Mouse (Mus musculus) lung, postnatal 10 days (tissue): ENCODE measurements around the gene a.
A peak's percentile ranks its signal among the peaks of the same experiment; 100 is the strongest.

ENCODE experiments used
- DNase-seq: peaks from one replicate; pipeline ENCODE4 v3.0.0; 2021

Gene a

DNA sequence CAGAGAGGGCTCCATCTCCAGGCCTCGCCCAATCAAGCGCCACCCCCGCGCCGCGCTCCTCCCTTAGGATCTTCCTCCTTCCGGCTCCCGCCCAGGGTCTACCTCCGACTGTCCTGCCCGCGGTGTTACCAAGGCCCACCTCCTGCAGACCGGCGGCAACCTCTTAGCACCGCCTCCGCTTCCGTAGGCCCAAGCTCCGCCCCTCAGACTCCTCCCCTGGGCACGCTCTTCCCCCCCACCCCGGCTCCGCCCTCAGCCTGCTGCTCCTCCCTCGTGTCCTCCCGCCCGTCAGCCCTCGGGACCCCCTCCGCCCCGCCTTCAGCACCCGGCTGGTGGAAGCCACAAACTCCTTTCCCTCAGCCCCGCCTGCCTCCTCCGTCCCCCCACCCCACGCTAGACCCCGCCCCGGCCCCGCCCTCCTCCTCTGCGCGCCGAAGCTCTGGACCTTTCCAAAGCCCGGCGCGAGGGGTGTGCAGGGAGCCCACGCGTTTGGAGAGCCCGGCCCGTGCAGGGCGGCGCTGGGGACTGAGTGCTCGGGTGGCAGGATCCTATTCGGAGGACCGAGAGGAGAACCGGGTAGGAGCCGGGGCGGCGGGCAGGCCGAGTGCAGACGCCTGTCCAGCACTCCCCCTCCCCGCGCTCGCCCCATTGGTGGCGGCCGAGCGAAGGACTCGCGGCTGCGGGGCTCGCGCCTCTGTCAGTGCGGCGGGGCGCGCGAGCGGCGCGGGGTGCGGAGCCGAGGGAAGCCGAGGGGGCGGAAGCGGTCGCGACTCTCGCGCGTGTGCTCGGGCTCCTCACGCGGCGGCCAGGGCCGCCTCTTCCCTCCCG is at the start of gene a, which contains the start of gene Raly:
a (plus strand) TSS at position 747 of the 828 bp plus-strand sequence.
Raly (plus strand) TSS at position 441 of the 828 bp plus-strand sequence.
- peak; percentile 99 for DNase-seq

- DNase-seq: no peak
Observed at GRCm38 (mm10) chr2:154742911-154743819, 48.0 kb upstream of the a start.

DNA sequence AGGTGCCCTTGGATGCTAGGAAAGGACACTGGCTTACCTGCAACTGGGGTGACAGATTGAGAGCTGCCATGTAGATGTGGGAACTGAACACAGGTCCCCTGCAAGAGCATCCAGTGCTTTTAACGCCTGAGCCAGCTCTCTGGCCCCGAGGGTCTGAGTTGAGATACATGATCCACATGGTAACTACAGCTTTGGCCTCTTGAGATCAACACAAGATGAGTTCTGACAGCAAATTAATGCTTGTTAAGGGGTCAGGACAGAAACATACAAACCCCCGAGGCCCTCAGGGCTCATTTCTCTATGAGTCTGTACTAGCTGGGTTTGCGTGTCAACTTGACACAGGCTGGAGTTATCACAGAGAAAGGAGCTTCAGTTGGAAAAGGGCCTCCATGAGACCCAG is 47.3 kb upstream of the a start:
- no peak for DNase-seq

GRCm38 (mm10) chr2:154748383-154748782 is 42.8 kb upstream of the a start:
- DNase-seq: no peak

- peak; percentile 44 for DNase-seq
Observed at GRCm38 (mm10) chr2:154749046-154750036, 41.9 kb upstream of the a start.

- DNase-seq: peak; percentile 38
Observed at GRCm38 (mm10) chr2:154751924-154752323, 39.3 kb upstream of the a start.

GRCm38 (mm10) chr2:154754068-154754560 is 37.1 kb upstream of the a start:
- DNase-seq: no peak

DNA sequence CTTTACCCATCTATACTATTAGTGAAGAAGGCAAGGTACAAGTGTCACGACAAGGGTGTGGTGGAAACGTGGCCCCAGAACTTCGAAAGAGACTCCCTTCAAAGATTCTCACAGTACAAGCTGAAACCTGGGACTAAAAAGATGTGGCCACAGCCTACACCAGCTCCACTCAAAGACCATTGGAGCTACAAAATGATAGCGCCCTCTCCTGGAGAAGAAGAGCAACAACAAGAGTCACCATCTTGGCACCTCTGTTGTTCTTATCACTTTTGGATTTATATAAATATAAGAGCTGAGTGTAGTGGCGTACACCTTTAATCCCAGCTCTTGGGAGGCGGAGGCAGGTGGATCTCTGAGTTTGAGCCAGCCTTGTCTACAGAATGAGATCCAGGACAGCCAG is 35.4 kb upstream of the a start:
- no peak for DNase-seq

GRCm38 (mm10) chr2:154757691-154758090 is 33.5 kb upstream of the a start:
- DNase-seq: no peak

GRCm38 (mm10) chr2:154758454-154758853 is 32.7 kb upstream of the a start:
- no peak for DNase-seq

GRCm38 (mm10) chr2:154763226-154763625 is 28.0 kb upstream of the a start:
- no peak for DNase-seq

DNA sequence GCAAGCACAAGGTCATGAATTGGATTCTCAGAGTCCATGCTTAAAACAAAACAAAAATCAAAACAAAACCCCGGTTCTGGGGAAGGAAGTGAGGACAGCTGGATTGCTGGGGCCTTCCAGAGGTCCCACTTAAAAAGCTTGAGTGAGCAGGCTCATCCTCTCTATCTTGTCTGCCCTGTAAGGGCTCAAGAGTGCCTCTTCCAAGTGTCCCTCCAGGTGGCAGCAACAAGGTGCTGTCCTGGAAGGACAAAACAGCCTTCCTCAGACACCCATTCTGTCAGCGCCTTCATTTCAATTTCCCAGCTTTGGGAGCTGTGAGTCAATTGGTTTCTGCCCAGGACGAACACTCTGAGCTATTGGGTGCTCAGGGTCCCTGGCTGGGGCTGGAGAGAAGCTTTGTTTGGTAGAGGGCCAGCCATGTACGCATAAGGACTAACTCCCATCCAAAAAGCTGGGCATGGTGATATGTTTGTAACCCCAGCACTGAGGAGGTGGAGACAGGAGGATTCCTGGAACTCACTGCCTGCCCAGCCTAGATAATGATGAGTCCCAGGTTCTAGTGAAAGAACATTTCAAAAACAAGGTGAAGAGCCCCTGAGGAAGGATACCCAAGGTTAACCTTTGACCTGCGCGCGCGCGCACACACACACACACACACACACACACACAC is 26.2 kb upstream of the a start:
- DNase-seq: no peak

- peak; percentile 34 for DNase-seq
Observed at GRCm38 (mm10) chr2:154765554-154766008, 25.6 kb upstream of the a start.

GRCm38 (mm10) chr2:154767051-154767450 is 24.2 kb upstream of the a start:
- no peak for DNase-seq

- DNase-seq: no peak
Observed at GRCm38 (mm10) chr2:154769930-154770329, 21.3 kb upstream of the a start, which contains the start of gene Gm14214. Gm14214 (minus strand) TSS chr2:154770030.

DNA sequence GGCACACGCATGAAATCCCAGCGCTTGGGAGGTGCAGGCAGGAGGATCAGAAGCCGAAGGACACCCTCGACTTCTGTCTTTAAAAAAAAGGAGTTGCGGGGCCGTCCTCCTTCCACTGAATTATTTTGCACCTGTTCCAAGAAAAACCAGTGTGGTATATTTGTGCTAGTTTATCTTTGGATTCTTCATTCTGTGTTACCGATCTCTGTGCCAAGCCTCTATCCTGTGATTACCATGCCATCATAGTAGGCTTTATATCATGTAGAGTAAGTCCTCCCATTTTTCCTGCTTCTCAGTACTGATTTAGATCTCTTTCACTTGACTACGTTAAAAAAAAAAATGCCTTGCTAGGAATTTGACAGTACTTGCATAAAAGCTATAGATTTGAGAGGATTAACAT is 19.6 kb upstream of the a start:
- DNase-seq: no peak

- DNase-seq: peak; percentile 48
Observed at GRCm38 (mm10) chr2:154774032-154774431, 17.2 kb upstream of the a start.

- no peak for DNase-seq
Observed at GRCm38 (mm10) chr2:154776496-154776895, 14.7 kb upstream of the a start.

DNA sequence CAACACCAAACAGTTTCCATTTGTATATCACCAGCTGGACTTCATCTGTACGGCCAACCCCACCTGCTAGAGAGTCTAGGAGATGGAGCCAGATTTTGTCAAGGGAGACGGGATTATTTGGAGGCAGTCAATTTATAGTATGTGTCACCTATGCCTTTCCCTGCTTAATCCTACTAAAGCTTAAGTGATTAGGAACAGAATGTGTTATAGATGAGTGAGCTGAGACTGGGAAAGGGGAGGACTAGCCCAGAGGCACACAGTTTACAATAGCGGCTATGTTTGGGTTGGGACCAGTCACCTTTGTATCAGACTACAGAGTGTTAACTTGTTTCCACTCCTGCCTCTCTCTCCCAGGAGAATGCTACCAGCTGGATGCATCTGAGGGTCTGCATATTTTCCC is 11.6 kb upstream of the a start:
- no peak for DNase-seq

DNA sequence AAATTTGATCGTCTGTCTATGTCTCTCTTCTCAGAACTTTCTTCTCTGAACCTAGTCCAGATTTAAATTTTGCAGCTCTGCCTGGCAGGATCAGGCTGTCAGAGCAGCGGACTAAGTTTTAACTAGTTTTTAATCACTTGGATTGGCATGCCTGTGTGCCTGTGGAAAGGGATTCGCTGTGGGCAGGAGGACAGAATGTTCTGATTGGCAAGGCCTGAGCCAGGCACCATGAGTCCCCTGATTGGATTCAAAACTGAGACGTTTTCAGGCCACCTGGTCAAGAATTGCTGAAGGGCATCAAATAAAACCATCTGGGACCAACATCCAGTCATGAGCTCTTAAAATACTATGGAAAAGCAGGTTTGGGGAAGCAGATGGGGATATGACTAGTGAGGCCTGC is 8.8 kb upstream of the a start:
- DNase-seq: no peak

DNA sequence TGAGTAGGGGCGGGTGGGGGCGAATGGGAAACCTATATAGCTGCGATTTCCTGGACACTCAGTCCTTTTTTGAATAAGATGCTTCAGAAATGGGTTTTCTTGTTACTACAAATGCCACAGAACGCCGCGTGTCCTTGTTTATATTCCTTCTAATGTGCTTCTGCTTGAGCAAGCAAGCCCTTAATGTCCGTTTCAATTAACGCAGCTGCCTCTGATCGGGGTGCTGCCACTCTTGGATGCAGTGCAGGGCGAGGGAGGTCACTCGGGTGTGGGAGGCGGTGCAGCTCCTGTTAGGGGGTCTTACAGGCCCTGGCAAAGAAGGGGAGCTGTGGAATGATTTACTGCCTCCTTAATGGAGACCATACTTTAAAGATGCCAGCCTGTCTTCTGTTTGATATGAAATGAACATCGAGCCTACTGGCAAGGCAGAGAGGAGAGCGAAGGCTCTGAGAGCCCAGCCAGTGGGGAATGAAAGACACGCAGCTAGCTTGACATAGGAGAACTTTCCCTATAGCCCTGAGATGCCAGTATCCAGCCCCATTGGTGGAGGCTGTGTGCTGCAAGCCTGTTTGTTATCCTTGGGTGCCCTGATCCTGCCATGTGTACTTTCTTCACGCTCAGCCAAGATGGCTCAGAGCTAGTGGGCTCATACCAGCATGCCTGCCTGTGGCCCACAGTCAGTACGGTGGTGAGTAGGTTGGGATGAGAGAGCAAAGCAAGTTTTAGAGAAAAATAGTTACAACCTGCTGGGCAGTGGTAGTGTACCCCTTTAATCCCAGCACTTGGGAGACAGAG is 8.1 kb upstream of the a start:
- DNase-seq: no peak
